Comparison of ENCODE assay signal across 23 mouse cellular contexts in genomic region chr7:141960926-141961325, GRCm38 (mm10). TPM values are rescaled to one million over a fixed set of nuclear protein-coding genes. Genes with fewer than 3 reads are reported as not detected.
DNase-seq lines count a peak whose midpoint lies in the region; ATAC-seq lines count a peak whose summit lies in the region.
"Had no signal": no experiment of that assay in that cellular context is flagged by ENCODE, and none has a peak within 500 bp of the region (broad histone marks: within the 10 kb centered on the region; RNA-seq: fewer than 3 reads in every experiment).

No protein-coding gene starts in this region.

- intact Hi-C loops in left cerebral cortex, postnatal 14 days (cut with DNase I): no loop called here

- H3K4me2 ChIP-seq in midbrain, embryonic 16.5 days (ENCODE audit: low read length): no peak overlapping the region
- H3K4me2 ChIP-seq: embryonic facial prominence, embryonic 15.5 days; hindbrain, embryonic 12.5 days; midbrain, embryonic 12.5 days; neural tube, embryonic 15.5 days had no signal

- no peaks in the 10 kb centered on the region for H3K4me1 ChIP-seq in heart, embryonic 10.5 days
- H3K4me1 ChIP-seq in midbrain, embryonic 16.5 days (ENCODE audit: control insufficient read depth, insufficient read depth, low read length): peaks cover 76% of the 10 kb centered on the region
- H3K4me1 ChIP-seq in midbrain, embryonic 10.5 days: peaks cover 68% of the 10 kb centered on the region
- H3K4me1 ChIP-seq: embryonic facial prominence, embryonic 15.5 days had no signal

- H3K4me3 ChIP-seq in heart, embryonic 10.5 days: no peak overlapping the region
- H3K4me3 ChIP-seq in midbrain, embryonic 16.5 days (ENCODE audit: low read depth, low read length): no peak overlapping the region
- H3K4me3 ChIP-seq in midbrain, embryonic 10.5 days: no peak overlapping the region
- H3K4me3 ChIP-seq: embryonic facial prominence, embryonic 15.5 days; hindbrain, embryonic 12.5 days; midbrain, embryonic 12.5 days; myocyte; neural tube, embryonic 15.5 days had no signal

- 66% methylated on average over 2 of the region's 2 CpGs for WGBS in heart, embryonic 10.5 days
- 78% methylated on average over 2 of the region's 2 CpGs for WGBS in midbrain, embryonic 16.5 days
- 79% methylated on average over 2 of the region's 2 CpGs for WGBS in midbrain, embryonic 10.5 days

- H3K9ac ChIP-seq in midbrain, embryonic 16.5 days (ENCODE audit: low read depth, low read length): 0 out of 2 replicates have a peak overlapping the region, but pooled peaks have one; percentile 7
- H3K9ac ChIP-seq: embryonic facial prominence, embryonic 15.5 days; neural tube, embryonic 15.5 days had no signal

- H3K27ac ChIP-seq in heart, embryonic 10.5 days: no peak overlapping the region
- H3K27ac ChIP-seq in midbrain, embryonic 16.5 days (ENCODE audit: low read length): no peak overlapping the region
- no peak overlapping the region for H3K27ac ChIP-seq in midbrain, embryonic 10.5 days (replicated peaks)
- H3K27ac ChIP-seq: embryonic facial prominence, embryonic 15.5 days; hindbrain, embryonic 12.5 days; macrophage; neural tube, embryonic 15.5 days had no signal

- ATAC-seq in midbrain, embryonic 16.5 days: no peak
- ATAC-seq: forebrain, embryonic 16.5 days; inflammation-experienced regulatory T-cells, adult 6 months had no signal

- no peaks in the 10 kb centered on the region for H3K36me3 ChIP-seq in heart, embryonic 10.5 days
- no peaks in the 10 kb centered on the region for H3K36me3 ChIP-seq in midbrain, embryonic 16.5 days (ENCODE audit: control insufficient read depth, insufficient read depth, low read length)
- peaks cover 21% of the 10 kb centered on the region for H3K36me3 ChIP-seq in midbrain, embryonic 10.5 days
- H3K36me3 ChIP-seq: embryonic facial prominence, embryonic 15.5 days; hindbrain, embryonic 12.5 days; midbrain, embryonic 12.5 days; neural tube, embryonic 15.5 days had no signal

- peaks cover 8% of the 10 kb centered on the region for H3K27me3 ChIP-seq in heart, embryonic 10.5 days (ENCODE audit: insufficient read depth, poor library complexity, severe bottlenecking)
- no peaks in the 10 kb centered on the region for H3K27me3 ChIP-seq in midbrain, embryonic 16.5 days (ENCODE audit: control insufficient read depth, insufficient read depth, low read depth, low read length)
- H3K27me3 ChIP-seq in midbrain, embryonic 10.5 days (ENCODE audit: low read depth, poor library complexity, severe bottlenecking): no peaks in the 10 kb centered on the region
- H3K27me3 ChIP-seq: embryonic facial prominence, embryonic 15.5 days; hindbrain, embryonic 12.5 days; midbrain, embryonic 12.5 days; neural tube, embryonic 15.5 days had no signal

- peak; percentile 84 for DNase-seq in heart, adult 11 months
- DNase-seq in heart, embryonic 10.5 days (ENCODE audit: low spot score): no peak
- DNase-seq in midbrain, embryonic 10.5 days (ENCODE audit: low spot score): no peak
- peak; percentile 36 to 57 for DNase-seq in cerebellum, postnatal 10 days
- no peak for DNase-seq in B cell, adult 2 months
- no peak for DNase-seq in left cerebral cortex, postnatal 14 days (ENCODE audit: low spot score in 2 of 2)
- DNase-seq: adrenal gland, postnatal 10 days; gastrocnemius, postnatal 14 days; kidney, adult 18-20 months; kidney, postnatal 4 days; layer of hippocampus, adult 9-11 months; right cerebral cortex, postnatal 4 days; thymus, postnatal 14 days had no signal

- H3K9me3 ChIP-seq in heart, embryonic 10.5 days: no peaks in the 10 kb centered on the region
- H3K9me3 ChIP-seq in midbrain, embryonic 16.5 days (replicated peaks; ENCODE audit: control insufficient read depth, low read length, poor library complexity, severe bottlenecking): no peaks in the 10 kb centered on the region
- H3K9me3 ChIP-seq in midbrain, embryonic 10.5 days (replicated peaks): no peaks in the 10 kb centered on the region
- H3K9me3 ChIP-seq: embryonic facial prominence, embryonic 15.5 days; hindbrain, embryonic 12.5 days; midbrain, embryonic 12.5 days; neural tube, embryonic 15.5 days had no signal

RNA-seq across cellular contexts. Expression of gene Brsk2, which starts 11.4 kb away (rescaled TPM):
- 0.12 and 0.19 TPM in 2 replicates for polyA plus RNA-seq in heart, embryonic 10.5 days (2016; fragmentation: Nextera tagmentation; extraction: Ambion mirVana)
- 21.8 and 23.9 TPM in 2 replicates for polyA plus RNA-seq in midbrain, embryonic 16.5 days (2015; fragmentation: Nextera tagmentation; extraction: Ambion mirVana)
- polyA plus RNA-seq in midbrain, embryonic 10.5 days (2016; fragmentation: Nextera tagmentation; extraction: Ambion mirVana): 7.8 and 11.4 TPM in 2 replicates
- total RNA-seq in left cerebral cortex, postnatal 14 days (2021): 100 to 1,000 TPM; 200 to 202 TPM
- polyA plus RNA-seq: liver, adult 2 months; macrophage had no signal

RNA-seq across cellular contexts. Expression of gene Tollip, which starts 42.6 kb away (rescaled TPM):
- polyA plus RNA-seq in heart, embryonic 10.5 days (2016; fragmentation: Nextera tagmentation; extraction: Ambion mirVana): 39.6 and 45.1 TPM in 2 replicates
- polyA plus RNA-seq in midbrain, embryonic 16.5 days (2015; fragmentation: Nextera tagmentation; extraction: Ambion mirVana): 80.9 and 86.6 TPM in 2 replicates
- polyA plus RNA-seq in midbrain, embryonic 10.5 days (2016; fragmentation: Nextera tagmentation; extraction: Ambion mirVana): 52.9 and 66.6 TPM in 2 replicates
- total RNA-seq in left cerebral cortex, postnatal 14 days (2021): 100 to 1,000 TPM; 142 to 160 TPM

Comparison
In these comparisons a context has a peak if more than half of its experiments do, and no peak if none do; other contexts are left out.
1. DNase-seq: peak in heart, adult 11 months (single experiment) and cerebellum, postnatal 10 days (2 of 2); none in heart, embryonic 10.5 days (single experiment), midbrain, embryonic 10.5 days (single experiment), B cell, adult 2 months (0 of 2) and left cerebral cortex, postnatal 14 days (0 of 2).